In the genomic region with DNA sequence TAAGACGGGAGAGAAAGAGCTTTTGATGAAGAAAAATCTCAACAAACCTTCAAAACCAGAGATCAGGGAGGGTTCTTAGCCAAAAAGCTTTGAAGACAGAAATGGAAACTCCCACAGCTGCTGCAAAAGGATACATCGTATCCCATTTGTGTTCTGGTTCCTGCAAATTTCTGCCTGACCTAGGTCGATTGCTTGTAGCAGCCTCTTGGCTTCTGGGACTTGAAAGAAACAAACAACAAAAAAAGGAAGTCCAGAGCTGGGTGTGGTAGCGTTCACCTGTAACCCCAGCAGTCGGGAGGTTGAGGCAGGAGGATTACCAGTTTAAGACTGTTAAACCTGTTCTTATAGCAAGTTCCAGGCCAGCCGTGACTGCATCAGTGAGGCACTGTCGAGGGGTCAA, we compare ENCODE assay signal across 38 mouse cellular contexts. TPM values are rescaled to one million over a fixed set of nuclear protein-coding genes. Genes with fewer than 3 reads are reported as not detected.
DNase-seq lines count a peak whose midpoint lies in the region; ATAC-seq and TF ChIP-seq lines count a peak whose summit lies in the region.
"Had no signal": no experiment of that assay in that cellular context is flagged by ENCODE, and none has a peak within 500 bp of the region (broad histone marks: within the 10 kb centered on the region; RNA-seq: fewer than 3 reads in every experiment).

No protein-coding gene starts in this region.

- H3K9ac ChIP-seq in intestine, postnatal 0 days (ENCODE audit: low read depth, low read length): no peak overlapping the region
- H3K9ac ChIP-seq in intestine, embryonic 16.5 days (ENCODE audit: low read depth, low read length): no peak overlapping the region
- no peak overlapping the region for H3K9ac ChIP-seq in hindbrain, embryonic 11.5 days (ENCODE audit: low read depth, low read length)
- H3K9ac ChIP-seq: forebrain, embryonic 13.5 days; heart, embryonic 13.5 days; intestine, embryonic 15.5 days; liver, embryonic 15.5 days; midbrain, embryonic 15.5 days had no signal

- no peaks in the 10 kb centered on the region for H3K9me3 ChIP-seq in intestine, postnatal 0 days (ENCODE audit: control insufficient read depth)
- H3K9me3 ChIP-seq in intestine, embryonic 16.5 days (ENCODE audit: control insufficient read depth, low read length): no peaks in the 10 kb centered on the region
- no peaks in the 10 kb centered on the region for H3K9me3 ChIP-seq in hindbrain, embryonic 11.5 days (ENCODE audit: control insufficient read depth, low read length)
- H3K9me3 ChIP-seq: forebrain, embryonic 13.5 days; heart, embryonic 13.5 days; hindbrain, embryonic 10.5 days; intestine, embryonic 15.5 days; liver, embryonic 15.5 days; midbrain, embryonic 10.5 days; midbrain, embryonic 15.5 days had no signal

- no peak for DNase-seq in lung, adult 2 months
- no peak for DNase-seq in lung, postnatal 10 days
- peak; percentile 37 for DNase-seq in induced T-regulatory cell, adult 2 months (ENCODE audit: low read depth)
- no peak for DNase-seq in hindbrain, embryonic 11.5 days (ENCODE audit: low spot score)
- no peak for DNase-seq in layer of hippocampus, postnatal 25 days (ENCODE audit: extremely low spot score in 1 of 2, low spot score in 1 of 2)
- DNase-seq: adrenal gland, postnatal 36 days; cerebellum, adult 9-10 months; cerebellum, postnatal 36 days; gastrocnemius, postnatal 14 days; heart, adult 18-20 months; heart, postnatal 14 days; kidney, postnatal 4 days; layer of hippocampus, postnatal 36 days; left cerebral cortex, postnatal 4 days; right cerebral cortex, postnatal 25 days; thymus, postnatal 4 days had no signal

- no peak for TF ChIP-seq CTCF in intestine, postnatal 0 days (IDR thresholded peaks at IDR 0.05; ENCODE audit: low read depth)
- TF ChIP-seq CTCF in lung, adult 2 months (IDR thresholded peaks at IDR 0.05; ENCODE audit: insufficient read depth, low read length): no peak

- no peak for TF ChIP-seq POLR2A in lung, adult 2 months (IDR thresholded peaks at IDR 0.05; ENCODE audit: borderline replicate concordance, extremely low read depth, low read depth, low read length)

- H3K4me1 ChIP-seq in intestine, postnatal 0 days (replicated peaks; ENCODE audit: control insufficient read depth, insufficient read depth, low read length): no peaks in the 10 kb centered on the region
- H3K4me1 ChIP-seq in intestine, embryonic 16.5 days (ENCODE audit: control insufficient read depth, insufficient read depth, low read length): peaks cover 7% of the 10 kb centered on the region; the same call in 1 of the 2 replicates
- 0 out of 2 replicates have a peak, but pooled peaks cover 2% of the 10 kb centered on the region for H3K4me1 ChIP-seq in lung, adult 2 months (ENCODE audit: control insufficient read depth, insufficient read depth, low read length)
- no peaks in the 10 kb centered on the region; the same call in 1 of the 2 replicates for H3K4me1 ChIP-seq in hindbrain, embryonic 11.5 days (replicated peaks; ENCODE audit: control insufficient read depth, insufficient read depth, low read length)
- H3K4me1 ChIP-seq: forebrain, embryonic 13.5 days; midbrain, embryonic 15.5 days had no signal

- peaks cover 9% of the 10 kb centered on the region; the same call in 1 of the 2 replicates for H3K36me3 ChIP-seq in intestine, postnatal 0 days (ENCODE audit: control insufficient read depth, insufficient read depth)
- H3K36me3 ChIP-seq in intestine, embryonic 16.5 days (ENCODE audit: control insufficient read depth, insufficient read depth, low read length): no peaks in the 10 kb centered on the region
- no peaks in the 10 kb centered on the region for H3K36me3 ChIP-seq in hindbrain, embryonic 11.5 days (ENCODE audit: control insufficient read depth, insufficient read depth, low read length)
- H3K36me3 ChIP-seq: heart, embryonic 13.5 days; hindbrain, embryonic 10.5 days; intestine, embryonic 15.5 days; liver, embryonic 15.5 days; midbrain, embryonic 10.5 days; midbrain, embryonic 15.5 days had no signal

- WGBS in intestine, postnatal 0 days: 76% methylated on average over 7 of the region's 7 CpGs
- WGBS in intestine, embryonic 16.5 days: 70% methylated on average over 7 of the region's 7 CpGs
- 43% methylated on average over 7 of the region's 7 CpGs for WGBS in lung, adult 2 months
- WGBS in hindbrain, embryonic 11.5 days: 87% methylated on average over 7 of the region's 7 CpGs

- 0 out of 2 replicates have a peak overlapping the region, but pooled peaks have one; percentile 46 for H3K4me3 ChIP-seq in intestine, postnatal 0 days (ENCODE audit: low read depth, low read length)
- no peak overlapping the region for H3K4me3 ChIP-seq in intestine, embryonic 16.5 days (ENCODE audit: low read length)
- peak overlapping the region; percentile 1 for H3K4me3 ChIP-seq in lung, adult 2 months (replicated peaks; ENCODE audit: extremely low read depth, low read depth, low read length)
- H3K4me3 ChIP-seq in hindbrain, embryonic 11.5 days (ENCODE audit: low read depth, low read length): no peak overlapping the region
- H3K4me3 ChIP-seq: forebrain, embryonic 13.5 days; heart, embryonic 13.5 days; hindbrain, embryonic 10.5 days; intestine, embryonic 15.5 days; liver, embryonic 15.5 days; midbrain, embryonic 10.5 days; midbrain, embryonic 15.5 days had no signal

- no peaks in the 10 kb centered on the region for H3K27me3 ChIP-seq in intestine, postnatal 0 days (replicated peaks; ENCODE audit: control insufficient read depth, insufficient read depth, low read length)
- no peaks in the 10 kb centered on the region for H3K27me3 ChIP-seq in intestine, embryonic 16.5 days (replicated peaks; ENCODE audit: control insufficient read depth, insufficient read depth, low read length)
- H3K27me3 ChIP-seq in hindbrain, embryonic 11.5 days (ENCODE audit: control insufficient read depth, insufficient read depth, low read length): no peaks in the 10 kb centered on the region
- H3K27me3 ChIP-seq: forebrain, embryonic 13.5 days; intestine, embryonic 15.5 days; midbrain, embryonic 15.5 days had no signal

- peak overlapping the region; percentile 63 for H3K4me2 ChIP-seq in intestine, postnatal 0 days (replicated peaks; ENCODE audit: low read depth)
- H3K4me2 ChIP-seq in intestine, embryonic 16.5 days (ENCODE audit: low read depth, low read length): no peak overlapping the region
- no peak overlapping the region for H3K4me2 ChIP-seq in hindbrain, embryonic 11.5 days (replicated peaks; ENCODE audit: low read depth, low read length)
- H3K4me2 ChIP-seq: forebrain, embryonic 13.5 days; heart, embryonic 13.5 days; intestine, embryonic 15.5 days; liver, embryonic 15.5 days; midbrain, embryonic 15.5 days had no signal

- H3K27ac ChIP-seq in intestine, postnatal 0 days (ENCODE audit: low read depth, low read length): no peak overlapping the region
- no peak overlapping the region for H3K27ac ChIP-seq in intestine, embryonic 16.5 days (ENCODE audit: low read length)
- no peak overlapping the region for H3K27ac ChIP-seq in hindbrain, embryonic 11.5 days (ENCODE audit: low read depth, low read length)
- H3K27ac ChIP-seq: forebrain, embryonic 13.5 days; heart, embryonic 13.5 days; hindbrain, embryonic 10.5 days; intestine, embryonic 15.5 days; liver, embryonic 15.5 days; midbrain, embryonic 10.5 days; midbrain, embryonic 15.5 days; stomach, postnatal 0 days had no signal

- no peak for ATAC-seq in intestine, postnatal 0 days
- ATAC-seq in intestine, embryonic 16.5 days: no peak
- ATAC-seq in hindbrain, embryonic 11.5 days (ENCODE audit: low FRiP score): no peak
- ATAC-seq: CD4-positive, CD25-positive, alpha-beta regulatory T cell, adult 4 months; forebrain, embryonic 13.5 days; hindbrain, embryonic 16.5 days; intestine, embryonic 15.5 days; midbrain, embryonic 15.5 days had no signal

RNA-seq across cellular contexts. Expression of gene Oasl2, which starts 2.1 kb away (rescaled TPM):
- 78.7 and 88.6 TPM in 2 replicates for polyA plus RNA-seq in intestine, postnatal 0 days (2015; fragmentation: Nextera tagmentation; extraction: Ambion mirVana)
- 6.0 and 7.4 TPM in 2 replicates for polyA plus RNA-seq in intestine, embryonic 16.5 days (2015; fragmentation: Nextera tagmentation; extraction: Ambion mirVana)
- 17.0 and 21.4 TPM in 2 replicates for polyA plus RNA-seq in lung, adult 2 months (2012; rRNA removed)
- 0.92 and 1.5 TPM in 2 replicates for polyA plus RNA-seq in hindbrain, embryonic 11.5 days (2014; fragmentation: Nextera tagmentation; extraction: Ambion mirVana)
- 1 to 10 TPM; 1.8 to 1.9 TPM for total RNA-seq in layer of hippocampus, postnatal 25 days (2021)

RNA-seq across cellular contexts. Expression of gene Oasl1, which starts 24.2 kb away (rescaled TPM):
- polyA plus RNA-seq in intestine, postnatal 0 days (2015; fragmentation: Nextera tagmentation; extraction: Ambion mirVana): 20.1 and 25.5 TPM in 2 replicates
- 1.3 and 2.1 TPM in 2 replicates for polyA plus RNA-seq in intestine, embryonic 16.5 days (2015; fragmentation: Nextera tagmentation; extraction: Ambion mirVana)
- polyA plus RNA-seq in lung, adult 2 months (2012; rRNA removed): 2.3 and 2.7 TPM in 2 replicates
- 0.25 and 0.39 TPM in 2 replicates for polyA plus RNA-seq in hindbrain, embryonic 11.5 days (2014; fragmentation: Nextera tagmentation; extraction: Ambion mirVana)
- total RNA-seq in layer of hippocampus, postnatal 25 days (2021): not detected
- total RNA-seq: gastrocnemius, postnatal 14 days; layer of hippocampus, postnatal 36 days; left cerebral cortex, postnatal 4 days had no signal
- polyA plus RNA-seq: hindbrain, embryonic 10.5 days; midbrain, embryonic 10.5 days had no signal

RNA-seq across cellular contexts. Expression of gene Gm9936, which starts 40.4 kb away (rescaled TPM):
- polyA plus RNA-seq in intestine, postnatal 0 days (2015; fragmentation: Nextera tagmentation; extraction: Ambion mirVana): 0.08 TPM in 1 of 2 replicates, not detected in the other
- polyA plus RNA-seq in intestine, embryonic 16.5 days (2015; fragmentation: Nextera tagmentation; extraction: Ambion mirVana): 0.10 TPM in 2 replicates
- not detected in 2 replicates for polyA plus RNA-seq in lung, adult 2 months (2012; rRNA removed)
- 0.40 and 0.69 TPM in 2 replicates for polyA plus RNA-seq in hindbrain, embryonic 11.5 days (2014; fragmentation: Nextera tagmentation; extraction: Ambion mirVana)
- total RNA-seq in layer of hippocampus, postnatal 25 days (2021): under 1 TPM; 0.75 to 0.84 TPM
- total RNA-seq: adrenal gland, adult 18-20 months; adrenal gland, postnatal 36 days; gastrocnemius, postnatal 14 days; heart, adult 18-20 months; heart, postnatal 14 days; megakaryocyte progenitor cell, adult 5-6 weeks had no signal
- polyA plus RNA-seq: CD4-positive, CD25-positive, alpha-beta regulatory T cell, adult 4 months; heart, embryonic 13.5 days; kidney, embryonic 16.5 days; liver, embryonic 15.5 days; spleen, adult 2 months; thymus, postnatal 0 days had no signal

RNA-seq across cellular contexts. Expression of gene 2210016L21Rik, which starts 43.1 kb away (rescaled TPM):
- polyA plus RNA-seq in intestine, postnatal 0 days (2015; fragmentation: Nextera tagmentation; extraction: Ambion mirVana): 55.6 and 56.5 TPM in 2 replicates
- 49.1 and 53.3 TPM in 2 replicates for polyA plus RNA-seq in intestine, embryonic 16.5 days (2015; fragmentation: Nextera tagmentation; extraction: Ambion mirVana)
- polyA plus RNA-seq in lung, adult 2 months (2012; rRNA removed): 15.9 and 16.6 TPM in 2 replicates
- polyA plus RNA-seq in hindbrain, embryonic 11.5 days (2014; fragmentation: Nextera tagmentation; extraction: Ambion mirVana): 48.1 and 57.4 TPM in 2 replicates
- total RNA-seq in layer of hippocampus, postnatal 25 days (2021): 100 to 1,000 TPM; 209 to 211 TPM

RNA-seq across cellular contexts. Expression of gene 4930519G04Rik, which starts 45.4 kb away (rescaled TPM):
- polyA plus RNA-seq in intestine, postnatal 0 days (2015; fragmentation: Nextera tagmentation; extraction: Ambion mirVana): not detected in 2 replicates
- polyA plus RNA-seq in intestine, embryonic 16.5 days (2015; fragmentation: Nextera tagmentation; extraction: Ambion mirVana): not detected in 2 replicates
- not detected in 2 replicates for polyA plus RNA-seq in lung, adult 2 months (2012; rRNA removed)
- not detected in 2 replicates for polyA plus RNA-seq in hindbrain, embryonic 11.5 days (2014; fragmentation: Nextera tagmentation; extraction: Ambion mirVana)
- total RNA-seq in layer of hippocampus, postnatal 25 days (2021): not detected
- total RNA-seq: adrenal gland, adult 18-20 months; adrenal gland, postnatal 36 days; gastrocnemius, postnatal 14 days; heart, adult 18-20 months; heart, postnatal 14 days; layer of hippocampus, adult 8-10 months; layer of hippocampus, postnatal 36 days; left cerebral cortex, postnatal 4 days had no signal
- polyA plus RNA-seq: CD4-positive, CD25-positive, alpha-beta regulatory T cell, adult 4 months; embryonic facial prominence, embryonic 11.5 days; forebrain, embryonic 13.5 days; heart, embryonic 13.5 days; hindbrain, embryonic 10.5 days; hindbrain, embryonic 16.5 days; intestine, embryonic 15.5 days; kidney, embryonic 16.5 days; limb, embryonic 14.5 days; liver, embryonic 15.5 days; lung, embryonic 16.5 days; midbrain, embryonic 10.5 days; midbrain, embryonic 15.5 days; neural tube, embryonic 11.5 days; stomach, postnatal 0 days; thymus, postnatal 0 days had no signal

Comparison
In these comparisons a context has a peak if more than half of its experiments do, and no peak if none do; other contexts are left out.
1. H3K4me3 ChIP-seq: peak in intestine, postnatal 0 days (single experiment) and lung, adult 2 months (single experiment); none in intestine, embryonic 16.5 days (single experiment) and hindbrain, embryonic 11.5 days (single experiment).